In the genomic region with DNA sequence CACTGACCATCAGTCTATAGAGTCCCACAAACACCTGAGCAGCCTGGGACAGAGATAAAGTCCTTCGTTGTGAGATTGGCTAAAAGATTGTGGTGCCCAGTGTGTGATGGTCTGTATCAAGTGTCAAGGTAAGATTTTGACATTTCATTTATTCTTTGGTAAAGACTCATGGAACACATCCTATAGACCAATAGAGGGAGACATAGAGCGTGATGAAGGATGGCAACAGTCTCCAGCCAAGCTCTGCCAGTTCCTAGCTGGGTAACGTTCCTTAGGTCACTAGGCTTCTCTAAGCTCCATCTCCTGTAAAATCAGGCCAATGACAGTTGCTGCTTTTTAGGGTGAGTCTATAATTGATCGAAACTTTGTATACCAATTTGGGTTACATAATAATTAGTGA, we compare ENCODE assay signal across 15 mouse cellular contexts.
DNase-seq lines count a peak whose midpoint lies in the region; ATAC-seq and TF ChIP-seq lines count a peak whose summit lies in the region.
"Had no signal": no experiment of that assay in that cellular context is flagged by ENCODE, and none has a peak within 500 bp of the region (broad histone marks: within the 10 kb centered on the region; RNA-seq: fewer than 3 reads in every experiment).

No protein-coding gene starts in this region.

- no peak overlapping the region for H3K9ac ChIP-seq in kidney, postnatal 0 days (ENCODE audit: low read depth, low read length)
- H3K9ac ChIP-seq: forebrain, embryonic 12.5 days; liver, embryonic 13.5 days; neural tube, embryonic 12.5 days had no signal

- ATAC-seq in kidney, postnatal 0 days (replicated peaks; ENCODE audit: low FRiP score, low read depth) = no peak

- DNase-seq in kidney, postnatal 0 days (ENCODE audit: low spot score) = peak; percentile 26
- no peak for DNase-seq in kidney, adult 11 months
- DNase-seq in A20 (ENCODE audit: low read depth, low spot score) (peak; percentile 17), ES-CJ7 (ENCODE audit: low read depth, low spot score) (peak; percentile 42)
- peak; percentile 5 for DNase-seq in cerebellum, adult 9-11 months
- DNase-seq in adrenal gland, adult 18-20 months (ENCODE audit: low spot score in 2 of 2) = no peak
- DNase-seq in urinary bladder, postnatal 4 days (ENCODE audit: low spot score in 2 of 2) = no peak
- DNase-seq in adrenal gland, adult 2 months = no peak
- DNase-seq: gastrocnemius, postnatal 36 days; kidney, adult 8-10 months; liver, embryonic 13.5 days; right cerebral cortex, postnatal 4 days had no signal

- no peak overlapping the region for H3K4me3 ChIP-seq in kidney, postnatal 0 days (replicated peaks; ENCODE audit: low read depth, low read length)
- H3K4me3 ChIP-seq: forebrain, embryonic 12.5 days; liver, embryonic 13.5 days; midbrain, embryonic 10.5 days; neural tube, embryonic 12.5 days had no signal

- WGBS in kidney, postnatal 0 days = 63% methylated on average over 4 of the region's 4 CpGs

- no peaks in the 10 kb centered on the region for H3K36me3 ChIP-seq in kidney, postnatal 0 days (ENCODE audit: insufficient read depth, low read length)
- H3K36me3 ChIP-seq: forebrain, embryonic 12.5 days; liver, embryonic 13.5 days; midbrain, embryonic 10.5 days; neural tube, embryonic 12.5 days had no signal

- H3K4me1 ChIP-seq in kidney, postnatal 0 days (replicated peaks; ENCODE audit: insufficient read depth, low read length) = no peaks in the 10 kb centered on the region
- H3K4me1 ChIP-seq: forebrain, embryonic 12.5 days; liver, embryonic 13.5 days; midbrain, embryonic 10.5 days; neural tube, embryonic 12.5 days had no signal

- no peaks in the 10 kb centered on the region for H3K27me3 ChIP-seq in kidney, postnatal 0 days (ENCODE audit: insufficient read depth, low read length)
- H3K27me3 ChIP-seq: forebrain, embryonic 12.5 days; liver, embryonic 13.5 days; neural tube, embryonic 12.5 days had no signal

- H3K9me3 ChIP-seq in kidney, postnatal 0 days (replicated peaks; ENCODE audit: low read length) = no peaks in the 10 kb centered on the region
- H3K9me3 ChIP-seq: forebrain, embryonic 12.5 days; liver, embryonic 13.5 days; midbrain, embryonic 10.5 days; neural tube, embryonic 12.5 days had no signal

- no peak overlapping the region for H3K27ac ChIP-seq in kidney, postnatal 0 days
- H3K27ac ChIP-seq: forebrain, embryonic 12.5 days; liver, embryonic 13.5 days; midbrain, embryonic 10.5 days; neural tube, embryonic 12.5 days had no signal

- peak; percentile 53; the same call in 1 of the 2 replicates for TF ChIP-seq CTCF in kidney, postnatal 0 days (IDR thresholded peaks at IDR 0.05; ENCODE audit: low read depth)

- H3K4me2 ChIP-seq in kidney, postnatal 0 days (ENCODE audit: low read length) = no peak overlapping the region
- H3K4me2 ChIP-seq: forebrain, embryonic 12.5 days; liver, embryonic 13.5 days; neural tube, embryonic 12.5 days had no signal

Comparison
In these comparisons a context has a peak if more than half of its experiments do, and no peak if none do; other contexts are left out.
1. DNase-seq: peak in kidney, postnatal 0 days (single experiment), A20 (single experiment), ES-CJ7 (single experiment) and cerebellum, adult 9-11 months (single experiment); none in kidney, adult 11 months (single experiment), adrenal gland, adult 18-20 months (0 of 2), urinary bladder, postnatal 4 days (0 of 2) and adrenal gland, adult 2 months (single experiment).